Mouse (Mus musculus): ENCODE results near the gene Nup160.

DNA sequence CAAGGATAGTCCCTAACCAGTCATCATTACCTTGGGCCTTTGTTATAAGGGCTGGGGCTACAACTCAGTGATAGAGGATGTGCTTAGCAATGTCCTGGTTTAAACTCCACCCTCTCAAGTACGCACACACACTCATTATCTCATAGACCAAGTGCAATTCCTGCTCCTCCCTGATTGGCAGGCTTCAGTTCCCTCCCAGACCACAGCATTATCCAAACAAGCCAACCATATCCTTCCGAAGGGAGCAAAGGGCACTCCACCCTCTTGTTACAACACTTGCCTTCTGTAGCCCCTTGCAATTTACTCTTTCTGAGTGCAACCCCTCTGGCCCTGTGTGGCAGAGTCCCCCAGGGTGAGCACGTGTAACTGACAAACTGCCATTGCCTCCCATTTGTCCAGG lies 15.6 kb upstream of the Nup160 start:
- TF ChIP-seq CTCF (IDR thresholded peaks at IDR 0.05; ENCODE audit: borderline replicate concordance, extremely low read depth, insufficient read depth, insufficient read length) (no peak), POLR2A (IDR thresholded peaks at IDR 0.05; ENCODE audit: borderline replicate concordance, extremely low read depth, insufficient read depth, insufficient read length, poor library complexity, severe bottlenecking) (no peak)

Measured in brain, embryonic 14.5 days (tissue).